ENCODE assay signal across 15 mouse cellular contexts in the genomic region with DNA sequence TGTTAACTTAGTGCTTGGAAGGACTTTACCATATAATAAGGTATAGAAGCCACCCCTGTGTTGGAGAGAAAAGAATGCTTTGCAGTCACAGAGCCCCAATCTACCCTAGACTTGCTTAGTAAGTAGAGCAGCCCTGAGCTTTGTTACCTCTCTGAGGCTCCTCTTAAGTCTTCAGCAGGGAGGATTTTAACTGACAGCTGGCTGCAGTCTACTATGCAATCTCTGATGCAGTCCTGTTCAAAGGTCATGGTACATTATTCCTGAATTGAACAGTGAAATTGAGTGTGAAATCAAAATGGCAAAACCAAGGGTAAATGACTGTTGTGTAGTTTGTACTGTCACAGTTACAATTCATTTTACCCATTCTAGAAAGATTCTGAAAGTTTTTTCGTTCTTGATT.
"Had no signal": no experiment of that assay in that cellular context is flagged by ENCODE, and none has a peak within 500 bp of the region (broad histone marks: within the 10 kb centered on the region; RNA-seq: fewer than 3 reads in every experiment).

No protein-coding gene starts in this region.

- H3K4me2 ChIP-seq: intestine, embryonic 15.5 days; liver, embryonic 13.5 days; lung, embryonic 15.5 days; stomach, embryonic 15.5 days had no signal

- H3K4me1 ChIP-seq: intestine, embryonic 15.5 days; limb, embryonic 10.5 days; liver, embryonic 13.5 days; lung, embryonic 15.5 days; stomach, embryonic 15.5 days had no signal

- DNase-seq: kidney, adult 18-20 months; kidney, postnatal 25 days; liver, embryonic 13.5 days; liver, postnatal 0 days; lung, postnatal 14 days; retina, postnatal 1 day; thymus, adult 2 months; thymus, postnatal 36 days had no signal

- H3K27me3 ChIP-seq: intestine, embryonic 15.5 days; liver, embryonic 13.5 days; lung, embryonic 15.5 days; megakaryocyte, embryonic 14.5 days; stomach, embryonic 15.5 days had no signal

- ATAC-seq: intestine, embryonic 15.5 days; liver, postnatal 0 days had no signal

- H3K27ac ChIP-seq: intestine, embryonic 15.5 days; left cerebral cortex, adult 2 months; limb, embryonic 10.5 days; liver, embryonic 13.5 days; lung, embryonic 15.5 days; macrophage; stomach, embryonic 15.5 days had no signal

- H3K9ac ChIP-seq: intestine, embryonic 15.5 days; liver, embryonic 13.5 days; liver, postnatal 0 days; lung, embryonic 15.5 days; stomach, embryonic 15.5 days had no signal

- H3K4me3 ChIP-seq: intestine, embryonic 15.5 days; left cerebral cortex, adult 2 months; limb, embryonic 10.5 days; liver, embryonic 13.5 days; lung, embryonic 15.5 days; megakaryocyte, embryonic 14.5 days; stomach, embryonic 15.5 days had no signal

- H3K9me3 ChIP-seq: intestine, embryonic 15.5 days; limb, embryonic 10.5 days; liver, embryonic 13.5 days; lung, embryonic 15.5 days; megakaryocyte, embryonic 14.5 days; stomach, embryonic 15.5 days had no signal
